Mouse (Mus musculus): ENCODE measurements around the gene Krt80. TPM values are rescaled to one million over a fixed set of nuclear protein-coding genes. Genes with fewer than 3 reads are reported as not detected.
A peak's percentile ranks its signal among the peaks of the same experiment; 100 is the strongest.

The Krt80 gene
- total and polyA plus RNA-seq, 3 experiments = 0.20 TPM; not detected in 2

DNA sequence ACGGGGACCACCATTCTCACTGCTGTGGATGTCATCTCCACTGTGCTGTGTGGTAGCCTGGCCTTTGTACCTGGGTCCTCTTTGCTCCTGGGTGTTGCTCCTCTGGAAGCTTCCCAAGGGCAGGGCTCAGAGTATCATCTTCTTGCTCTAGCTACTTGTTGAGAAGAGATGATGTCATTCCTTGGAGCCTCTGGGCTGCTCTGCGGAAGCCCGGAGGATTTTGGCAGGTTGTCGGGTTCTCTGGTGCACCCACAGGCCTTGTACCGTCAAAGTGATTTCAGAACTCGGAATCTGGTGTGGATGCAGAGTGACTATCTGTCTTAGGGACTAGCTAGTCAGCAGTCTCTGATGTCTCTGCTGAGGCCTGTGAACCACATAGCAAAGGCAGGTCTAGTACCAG is 15.1 kb upstream of the Krt80 start:
- Histone ChIP-seq H3K4me3 (replicated peaks in 1 of 3; ENCODE audit: low read depth in 2 of 3, low read length in 2 of 3, poor library complexity in 1 of 3) (no peak overlapping the region), H3K36me3 (replicated peaks in 1 of 2; ENCODE audit: control insufficient read depth in 1 of 2, insufficient read depth in 1 of 2, low read length in 1 of 2) (no peaks in the 10 kb centered on the region), H3K79me2 (replicated peaks; ENCODE audit: control insufficient read depth, extremely low read depth, insufficient read depth, poor library complexity, severe bottlenecking) (no peaks in the 10 kb centered on the region), H3K9me3 (replicated peaks; ENCODE audit: low read length) (no peaks in the 10 kb centered on the region), H3K27ac (ENCODE audit: insufficient read depth, low read depth) (no peak overlapping the region), H3K27me3 (replicated peaks) (peaks cover 76% of the 10 kb centered on the region), H3K9ac (ENCODE audit: insufficient read depth, low read depth) (no peak overlapping the region), H3K4me2 (ENCODE audit: insufficient read depth, low read depth, poor library complexity, severe bottlenecking) (no peak overlapping the region), H3K4me1 (ENCODE audit: control insufficient read depth in 1 of 2, insufficient read depth in 2 of 2) (peaks cover 2 to 49% of the 10 kb centered on the region in 2 experiments)
- in situ Hi-C loops (cut with MboI; ENCODE audit: low pct_ligation_motif_present, low pct_unique_long_range_greater_than_20kb, low sequenced_read_pairs) (loop anchor here (5.0 kb wide), 1 partner anchor 33 kb away; no protein-coding TSS in a partner anchor), dilution Hi-C loops (cut with MboI; ENCODE audit: extremely low pct_ligation_motif_present, extremely low pct_unique_long_range_greater_than_20kb, low sequenced_read_pairs) (no loop called here)
- no peak for DNase-seq (ENCODE audit: extremely low read depth)
- TF ChIP-seq MEF2A (IDR thresholded peaks at IDR 0.05; ENCODE audit: borderline replicate concordance, low read depth, low read length) = no peak
- no peak for TF ChIP-seq CHD2 (IDR thresholded peaks at IDR 0.05; ENCODE audit: low read length)
- no peak for TF ChIP-seq NRF1 (IDR thresholded peaks at IDR 0.05; ENCODE audit: low read depth, low read length)
- TF ChIP-seq CHD1 (IDR thresholded peaks at IDR 0.05; ENCODE audit: low read depth, low read length) = no peak
- no peak for TF ChIP-seq ZKSCAN1 (IDR thresholded peaks at IDR 0.05; ENCODE audit: borderline replicate concordance, low read depth, low read length)
- no peak for TF ChIP-seq POLR2AphosphoS2 (IDR thresholded peaks at IDR 0.05; ENCODE audit: low read depth, low read length)
- TF ChIP-seq ELF1 (IDR thresholded peaks at IDR 0.05; ENCODE audit: low read depth, low read length) = no peak

DNA sequence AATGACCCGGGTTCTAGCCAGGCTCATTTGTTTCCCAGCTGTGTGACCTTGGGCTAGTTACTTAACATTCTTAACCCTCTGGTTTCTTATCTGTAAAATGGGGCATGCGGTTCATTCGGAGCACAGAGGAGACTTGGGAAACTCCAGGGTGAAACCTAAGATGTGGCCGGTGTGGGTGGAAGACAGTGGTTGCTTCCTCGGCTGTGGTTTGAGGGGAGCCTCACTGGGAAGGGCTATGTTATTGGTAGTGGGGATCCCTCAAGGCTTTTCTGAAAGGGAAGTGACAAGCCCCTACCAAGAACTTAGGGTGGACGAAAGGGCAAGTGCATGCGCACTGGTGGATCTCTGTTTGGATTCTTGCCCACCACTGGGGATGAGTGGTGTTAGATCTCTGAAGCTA is 14.6 kb upstream of the Krt80 start:
- Histone ChIP-seq H3K27me3 (replicated peaks) (peaks cover 77% of the 10 kb centered on the region), H3K4me2 (ENCODE audit: insufficient read depth, low read depth, poor library complexity, severe bottlenecking) (no peak overlapping the region)

DNA sequence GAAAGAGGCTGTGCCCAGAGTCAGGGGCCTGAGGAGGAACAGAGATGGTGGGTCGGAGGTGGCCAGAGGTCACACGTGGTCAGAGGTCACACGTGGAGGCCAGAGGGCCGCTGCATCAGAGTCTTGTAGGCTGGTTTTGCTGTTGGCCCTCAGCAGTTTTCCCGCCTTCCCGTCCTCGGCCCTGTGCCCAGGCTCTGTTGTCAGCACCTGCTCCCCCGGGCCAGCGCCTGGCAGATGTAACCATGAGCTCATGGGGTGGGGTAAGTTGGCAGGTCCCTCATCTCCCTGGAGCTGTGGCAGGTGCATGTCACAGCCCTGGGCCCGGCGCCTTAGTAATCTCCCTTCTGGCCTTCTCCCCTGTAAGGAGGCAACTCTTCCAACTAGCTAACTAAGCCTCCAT is 12.8 kb upstream of the Krt80 start:
- Histone ChIP-seq H3K79me2 (replicated peaks; ENCODE audit: control insufficient read depth, extremely low read depth, insufficient read depth, poor library complexity, severe bottlenecking) (no peaks in the 10 kb centered on the region), H3K9me3 (replicated peaks; ENCODE audit: low read length) (no peaks in the 10 kb centered on the region), H3K27ac (ENCODE audit: insufficient read depth, low read depth) (no peak overlapping the region), H3K4me1 (ENCODE audit: control insufficient read depth in 1 of 2, insufficient read depth in 2 of 2) (peaks cover 2 to 42% of the 10 kb centered on the region in 2 experiments), H3K36me3 (replicated peaks in 1 of 2; ENCODE audit: control insufficient read depth in 1 of 2, insufficient read depth in 1 of 2, low read length in 1 of 2) (no peaks in the 10 kb centered on the region), H3K4me2 (ENCODE audit: insufficient read depth, low read depth, poor library complexity, severe bottlenecking) (no peak overlapping the region), H3K9ac (ENCODE audit: insufficient read depth, low read depth) (no peak overlapping the region), H3K27me3 (replicated peaks) (peaks cover 81% of the 10 kb centered on the region), H3K4me3 (replicated peaks in 1 of 3; ENCODE audit: low read depth in 2 of 3, low read length in 2 of 3, poor library complexity in 1 of 3) (no peak overlapping the region)
- TF ChIP-seq MAZ (IDR thresholded peaks at IDR 0.05; ENCODE audit: low read depth, low read length) (no peak), TBP (conservative IDR thresholded peaks at IDR 0.05; ENCODE audit: low read depth, low read length) (no peak), ZC3H11A (IDR thresholded peaks at IDR 0.05; ENCODE audit: low read depth, low read length) (no peak), POLR2A (IDR thresholded peaks at IDR 0.05; ENCODE audit: low read depth, low read length) (no peak), POLR2AphosphoS2 (IDR thresholded peaks at IDR 0.05; ENCODE audit: low read depth, low read length) (no peak), BHLHE40 (IDR thresholded peaks at IDR 0.05; ENCODE audit: low read depth, low read length) (no peak), CHD1 (IDR thresholded peaks at IDR 0.05; ENCODE audit: low read depth, low read length) (no peak), IRF4 (IDR thresholded peaks at IDR 0.05; ENCODE audit: low read depth, low read length) (no peak), PAX5 (IDR thresholded peaks at IDR 0.05; ENCODE audit: low read length) (no peak), ZMIZ1 (IDR thresholded peaks at IDR 0.05; ENCODE audit: low read depth, low read length) (no peak), KAT2A (IDR thresholded peaks at IDR 0.05; ENCODE audit: insufficient replicate concordance, low read length) (no peak), E2F4 (IDR thresholded peaks at IDR 0.05; ENCODE audit: insufficient replicate concordance, low read depth, low read length) (no peak)
- in situ Hi-C loops (cut with MboI; ENCODE audit: low pct_ligation_motif_present, low pct_unique_long_range_greater_than_20kb, low sequenced_read_pairs) (no loop called here), dilution Hi-C loops (cut with MboI; ENCODE audit: extremely low pct_ligation_motif_present, extremely low pct_unique_long_range_greater_than_20kb, low sequenced_read_pairs) (no loop called here)
- DNase-seq (ENCODE audit: extremely low read depth) = no peak

More for the DNA sequence above, 14.6 kb upstream of the Krt80 start:
- TF ChIP-seq NRF1 (IDR thresholded peaks at IDR 0.05; ENCODE audit: low read depth, low read length) (peak; percentile 23; the same call in 1 of the 2 replicates), POLR2A (IDR thresholded peaks at IDR 0.05; ENCODE audit: low read depth, low read length) (no peak)
- Histone ChIP-seq H3K4me1 (ENCODE audit: control insufficient read depth in 1 of 2, insufficient read depth in 2 of 2) (peaks cover 2 to 49% of the 10 kb centered on the region in 2 experiments), H3K9me3 (replicated peaks; ENCODE audit: low read length) (no peaks in the 10 kb centered on the region), H3K36me3 (replicated peaks in 1 of 2; ENCODE audit: control insufficient read depth in 1 of 2, insufficient read depth in 1 of 2, low read length in 1 of 2) (no peaks in the 10 kb centered on the region), H3K4me3 (replicated peaks in 1 of 3; ENCODE audit: low read depth in 2 of 3, low read length in 2 of 3, poor library complexity in 1 of 3) (no peak overlapping the region), H3K27ac (ENCODE audit: insufficient read depth, low read depth) (no peak overlapping the region), H3K9ac (ENCODE audit: insufficient read depth, low read depth) (no peak overlapping the region), H3K79me2 (replicated peaks; ENCODE audit: control insufficient read depth, extremely low read depth, insufficient read depth, poor library complexity, severe bottlenecking) (no peaks in the 10 kb centered on the region)
- in situ Hi-C loops (cut with MboI; ENCODE audit: low pct_ligation_motif_present, low pct_unique_long_range_greater_than_20kb, low sequenced_read_pairs) (loop anchor here (5.0 kb wide), 1 partner anchor 32 kb away; no protein-coding TSS in a partner anchor), dilution Hi-C loops (cut with MboI; ENCODE audit: extremely low pct_ligation_motif_present, extremely low pct_unique_long_range_greater_than_20kb, low sequenced_read_pairs) (no loop called here)
- no peak for DNase-seq (ENCODE audit: extremely low read depth)
